Mouse (Mus musculus) lung, adult 2 months (tissue): ENCODE data around the gene Arpc5. TPM values are rescaled to one million over a fixed set of nuclear protein-coding genes. Genes with fewer than 3 reads are reported as not detected.

Experiments
- DNase-seq: peaks from one replicate; pipeline ENCODE4 v3.0.0; 2022
- H3K4me1 ChIP-seq: fragments of 200-500 bp; 2 replicates; pipeline ENCODE4 v1.6.1; 2011; ENCODE audit warnings: low read length; ENCODE audit not compliant: control insufficient read depth, insufficient read depth
- H3K4me3 ChIP-seq: fragments of 200-500 bp; replicated peaks from 2 replicates; pipeline ENCODE3; 2011; ENCODE audit warnings: low read depth, mild to moderate bottlenecking, control low read depth, low read length; ENCODE audit errors: extremely low read depth
- CTCF ChIP-seq: fragments of 200-500 bp; IDR thresholded peaks from 2 replicates; pipeline ENCODE4 v1.5.1; 2011; ENCODE audit warnings: mild to moderate bottlenecking, low read length, control low read depth; ENCODE audit not compliant: insufficient read depth
- POLR2A ChIP-seq: fragments of 200-500 bp; IDR thresholded peaks from 2 replicates; pipeline ENCODE4 v1.6.1; 2011; ENCODE audit warnings: low read depth, mild to moderate bottlenecking, control low read depth, low read length, borderline replicate concordance; ENCODE audit errors: extremely low read depth
- WGBS: fragments of 180-500 bp; shearing (Covaris S2); methylation state at CpG from one replicate; pipeline ENCODE4 v1.1.7; 2018; 5-methylcytosine and 5-hydroxymethylcytosine counted together
- polyA plus RNA-seq: library from polyadenylated mRNA; depleted of rRNA; stranded (reverse); fragments of >200 nt; gene quantifications from 2 replicates; pipeline ENCODE4 v1.2.3, GENCODE M21; 2012; rRNA removed

Gene Arpc5
- polyA plus RNA-seq, 1 experiment = 99.5 TPM

GRCm38 (mm10) chr1:152824206-152824605, 57.9 kb downstream of the Arpc5 start:
- no peaks in the 10 kb centered on the region for H3K4me1 ChIP-seq
- TF ChIP-seq POLR2A = no peak
- TF ChIP-seq CTCF = no peak
- no peak overlapping the region for H3K4me3 ChIP-seq
- 75% methylated on average over 9 of the region's 9 CpGs for WGBS
- no peak for DNase-seq

Other genes starting within 250 kb of the Arpc5 start
- 0.16 and 0.46 TPM in 2 replicates for gene Apobec4, start 16.0 kb upstream of the Arpc5 start, polyA plus RNA-seq
- gene Rgl1, start 191 bp upstream of the Arpc5 start, polyA plus RNA-seq = 26.5 and 35.7 TPM in 2 replicates
- 10.8 and 14.4 TPM in 2 replicates for gene Ncf2, start 33.7 kb downstream of the Arpc5 start, polyA plus RNA-seq
- gene Smg7, start 136.1 kb downstream of the Arpc5 start, polyA plus RNA-seq = 25.8 and 31.6 TPM in 2 replicates
- gene Nmnat2, start 188.5 kb downstream of the Arpc5 start, polyA plus RNA-seq = 6.0 and 7.6 TPM in 2 replicates